Mouse (Mus musculus) brain, embryonic 14.5 days (tissue): ENCODE measurements around the gene Wdr20.

Experiments used
- CTCF ChIP-seq: fragments of 200-500 bp; IDR thresholded peaks from 2 replicates; pipeline ENCODE4 v1.5.1; 2012; ENCODE audit warnings: inconsistent platforms, mild to moderate bottlenecking, moderate library complexity, borderline replicate concordance; ENCODE audit not compliant: insufficient read depth, insufficient read length; ENCODE audit errors: extremely low read depth
- POLR2A ChIP-seq: fragments of 200-500 bp; IDR thresholded peaks from 2 replicates; pipeline ENCODE4 v1.6.1; 2012; ENCODE audit warnings: mild to moderate bottlenecking, inconsistent platforms, borderline replicate concordance; ENCODE audit not compliant: poor library complexity, insufficient read depth, insufficient read length, severe bottlenecking; ENCODE audit errors: extremely low read depth

DNA sequence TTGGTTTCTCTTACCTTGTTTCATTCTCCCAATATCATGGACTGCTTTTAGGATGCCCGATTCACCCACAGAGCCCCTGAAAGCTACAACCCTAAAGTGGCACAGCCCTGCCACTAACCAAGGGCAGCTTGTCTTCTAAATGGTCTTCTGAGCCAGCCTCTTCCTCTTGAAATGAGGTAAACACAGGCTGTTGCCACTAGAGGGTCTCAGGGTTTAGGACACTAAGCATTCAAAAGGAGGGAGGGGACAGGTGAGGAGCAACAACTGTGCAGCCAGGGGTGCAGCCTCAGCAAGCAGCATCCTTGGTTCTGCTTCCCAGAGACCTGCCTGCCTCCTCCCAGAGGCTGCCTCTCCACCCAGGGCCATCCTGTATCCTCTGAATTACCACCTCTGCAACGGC is 84.0 kb downstream of the Wdr20 start:
- no peak for TF ChIP-seq CTCF
- no peak for TF ChIP-seq POLR2A
